Mouse (Mus musculus) neural tube, embryonic 14.5 days (tissue): Measurements from ENCODE around the gene Tap2. TPM values are rescaled to one million over a fixed set of nuclear protein-coding genes. Genes with fewer than 3 reads are reported as not detected.

Experiments
- ATAC-seq: fragments of 200-750 bp; cut with Nextera tagmentation; 2 replicates; pipeline ENCODE4 v1.8.0; 2017; ENCODE audit warnings: low read depth, mild to moderate bottlenecking, moderate TSS enrichment, moderate library complexity
- H3K27ac ChIP-seq: fragments of 300-500 bp; sonication (generic); 2 replicates; pipeline ENCODE4 v1.5.1; 2014; ENCODE audit warnings: low read depth, mild to moderate bottlenecking, control low read depth, low read length, moderate library complexity, mixed read lengths
- H3K27me3 ChIP-seq: fragments of 300-500 bp; sonication (generic); 2 replicates; pipeline ENCODE4 v1.6.1; 2014; ENCODE audit warnings: low read length; ENCODE audit not compliant: control insufficient read depth, insufficient read depth
- H3K36me3 ChIP-seq: fragments of 300-500 bp; sonication (generic); 2 replicates; pipeline ENCODE4 v1.6.1; 2014; ENCODE audit warnings: low read length, mixed read lengths; ENCODE audit not compliant: control insufficient read depth, insufficient read depth
- H3K4me1 ChIP-seq: fragments of 300-500 bp; sonication (generic); 2 replicates; pipeline ENCODE4 v1.6.1; 2014; ENCODE audit warnings: low read length; ENCODE audit not compliant: control insufficient read depth, insufficient read depth
- H3K4me2 ChIP-seq: fragments of 300-500 bp; sonication (generic); 2 replicates; pipeline ENCODE4 v1.6.1; 2014; ENCODE audit warnings: mild to moderate bottlenecking, low read depth, low read length, control low read depth
- H3K4me3 ChIP-seq: fragments of 300-500 bp; sonication (generic); 2 replicates; pipeline ENCODE4 v1.5.1; 2014; ENCODE audit warnings: low read depth, low read length, control low read depth, mixed read lengths
- H3K9ac ChIP-seq: fragments of 300-500 bp; sonication (generic); replicated peaks from 2 replicates; pipeline ENCODE4 v1.6.1; 2014; ENCODE audit warnings: low read depth, mild to moderate bottlenecking, control low read depth, low read length, mixed read lengths
- H3K9me3 ChIP-seq: fragments of 300-500 bp; sonication (generic); 2 replicates; pipeline ENCODE4 v1.6.1; 2016; ENCODE audit warnings: low read length; ENCODE audit not compliant: control insufficient read depth
- WGBS: fragments of 180-500 bp; shearing (Covaris S2); extraction: QIAGEN DNeasy Blood & Tissue Kit; methylation state at CpG from one replicate; pipeline ENCODE4 v1.1.7; 2014; 5-methylcytosine and 5-hydroxymethylcytosine counted together
- polyA plus RNA-seq: library from polyadenylated mRNA; unstranded; fragments of >200 nt; fragmentation: Nextera tagmentation; extraction: Ambion mirVana; gene quantifications from 2 replicates; pipeline ENCODE4 v1.2.1, GENCODE M21; 2014

Gene Tap2
- polyA plus RNA-seq, 1 experiment from 2014 or later, result 0.90 TPM

DNA sequence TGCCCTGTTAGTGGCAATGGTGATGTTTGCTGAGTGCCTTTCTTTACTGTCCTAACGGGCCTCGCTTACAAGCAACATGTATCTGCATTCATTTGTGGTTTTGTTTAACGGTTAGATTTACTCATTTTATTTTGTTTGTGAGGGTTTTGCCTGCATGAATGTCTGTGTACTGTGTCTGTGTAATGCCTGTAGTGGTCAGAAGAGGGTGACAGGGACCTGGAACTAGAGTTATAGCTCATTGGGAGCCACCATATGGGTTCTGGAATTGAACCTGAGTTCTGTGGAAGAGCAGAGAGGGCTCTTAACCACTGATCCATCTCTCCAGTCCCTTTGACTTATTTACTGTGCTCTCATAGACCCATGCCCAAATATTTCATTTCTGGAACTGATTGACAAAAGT lies 43.7 kb downstream of the Tap2 start:
- no peak overlapping the region for H3K27ac ChIP-seq
- no peak for ATAC-seq
- H3K36me3 ChIP-seq, result no peaks in the 10 kb centered on the region
- H3K4me2 ChIP-seq, result no peak overlapping the region
- H3K4me3 ChIP-seq, result no peak overlapping the region
- 84% methylated on average over 3 of the region's 3 CpGs for whole genome bisulfite sequencing
- H3K9ac ChIP-seq, result no peak overlapping the region
- H3K9me3 ChIP-seq, result no peaks in the 10 kb centered on the region
- no peaks in the 10 kb centered on the region for H3K4me1 ChIP-seq
- no peaks in the 10 kb centered on the region for H3K27me3 ChIP-seq

- Histone ChIP-seq H3K27ac (no peak overlapping the region), H3K4me2 (no peak overlapping the region), H3K27me3 (no peaks in the 10 kb centered on the region), H3K4me1 (no peaks in the 10 kb centered on the region), H3K4me3 (no peak overlapping the region), H3K36me3 (no peaks in the 10 kb centered on the region), H3K9ac (no peak overlapping the region), H3K9me3 (no peaks in the 10 kb centered on the region)
- no peak for ATAC-seq
- 62% methylated on average over 2 of the region's 2 CpGs for whole genome bisulfite sequencing
These were observed 45.4 kb downstream of the Tap2 start for GRCm38 (mm10) chr17:34248764-34249163.

DNA sequence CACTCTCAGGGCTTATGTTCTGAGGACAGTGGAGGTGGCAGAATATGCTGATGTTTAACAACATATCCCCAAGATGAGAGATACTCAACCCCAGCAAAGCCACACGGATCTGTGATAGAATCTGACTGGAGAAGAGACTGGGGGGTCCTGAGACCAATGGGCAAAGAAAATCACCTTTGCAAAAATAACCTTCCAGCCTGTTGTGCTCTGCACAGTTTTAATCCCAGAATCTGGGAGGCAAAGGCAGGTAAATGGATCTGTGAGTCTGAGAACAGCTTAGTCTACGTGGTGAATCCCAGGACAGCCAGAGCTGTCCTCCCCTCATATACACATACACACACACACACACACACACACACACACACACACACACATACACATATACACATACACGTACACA lies 46.0 kb downstream of the Tap2 start:
- 41% methylated on average over 3 of the region's 3 CpGs for WGBS
- no peak overlapping the region for H3K27ac ChIP-seq
- H3K4me2 ChIP-seq, result no peak overlapping the region
- H3K27me3 ChIP-seq, result no peaks in the 10 kb centered on the region; the same call in 1 of the 2 replicates
- H3K4me3 ChIP-seq, result no peak overlapping the region
- no peaks in the 10 kb centered on the region for H3K9me3 ChIP-seq
- no peak for ATAC-seq
- no peaks in the 10 kb centered on the region for H3K36me3 ChIP-seq
- H3K9ac ChIP-seq, result no peak overlapping the region
- no peaks in the 10 kb centered on the region for H3K4me1 ChIP-seq

DNA sequence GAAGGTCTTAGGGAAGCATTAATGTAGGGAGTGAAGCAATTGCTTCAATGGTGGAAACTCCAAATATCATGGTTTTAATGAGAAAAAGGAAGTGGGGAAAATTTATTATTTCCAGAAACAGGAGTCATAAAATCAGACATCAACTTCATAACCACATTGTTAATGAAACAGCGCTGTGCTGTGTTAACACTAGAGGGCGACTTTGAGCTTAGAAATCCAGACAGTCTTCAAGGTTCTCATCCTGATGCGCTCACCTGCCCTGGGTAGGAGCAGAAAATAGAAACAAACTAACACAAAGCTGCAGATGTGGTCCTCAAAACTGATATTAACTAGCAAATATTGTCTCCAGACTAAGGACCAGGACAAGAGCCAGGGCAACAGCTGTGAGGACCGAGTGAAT lies 46.6 kb downstream of the Tap2 start:
- no peaks in the 10 kb centered on the region for H3K4me1 ChIP-seq
- ATAC-seq, result no peak
- no peaks in the 10 kb centered on the region for H3K36me3 ChIP-seq
- H3K9ac ChIP-seq, result no peak overlapping the region
- no peak overlapping the region for H3K4me2 ChIP-seq
- H3K4me3 ChIP-seq, result no peak overlapping the region
- H3K27me3 ChIP-seq, result no peaks in the 10 kb centered on the region; the same call in 1 of the 2 replicates
- WGBS, result 23% methylated on average over 4 of the region's 4 CpGs
- H3K9me3 ChIP-seq, result no peaks in the 10 kb centered on the region
- H3K27ac ChIP-seq, result no peak overlapping the region

GRCm38 (mm10) chr17:34251666-34252065 lies 48.3 kb downstream of the Tap2 start:
- H3K36me3 ChIP-seq, result no peaks in the 10 kb centered on the region
- no peak overlapping the region for H3K27ac ChIP-seq
- no peak overlapping the region for H3K9ac ChIP-seq
- 60% methylated on average over 4 of the region's 4 CpGs for WGBS
- H3K4me3 ChIP-seq, result no peak overlapping the region
- no peak overlapping the region for H3K4me2 ChIP-seq
- ATAC-seq, result no peak
- no peaks in the 10 kb centered on the region for H3K4me1 ChIP-seq
- no peaks in the 10 kb centered on the region; the same call in 1 of the 2 replicates for H3K27me3 ChIP-seq
- no peaks in the 10 kb centered on the region for H3K9me3 ChIP-seq

GRCm38 (mm10) chr17:34256501-34256900 lies 53.2 kb downstream of the Tap2 start:
- Histone ChIP-seq H3K4me3 (no peak overlapping the region), H3K27me3 (no peaks in the 10 kb centered on the region; the same call in 1 of the 2 replicates), H3K27ac (no peak overlapping the region), H3K9me3 (no peaks in the 10 kb centered on the region), H3K9ac (no peak overlapping the region), H3K4me1 (no peaks in the 10 kb centered on the region), H3K36me3 (no peaks in the 10 kb centered on the region), H3K4me2 (no peak overlapping the region)
- WGBS, result 90% methylated on average over 5 of the region's 5 CpGs
- ATAC-seq, result no peak

DNA sequence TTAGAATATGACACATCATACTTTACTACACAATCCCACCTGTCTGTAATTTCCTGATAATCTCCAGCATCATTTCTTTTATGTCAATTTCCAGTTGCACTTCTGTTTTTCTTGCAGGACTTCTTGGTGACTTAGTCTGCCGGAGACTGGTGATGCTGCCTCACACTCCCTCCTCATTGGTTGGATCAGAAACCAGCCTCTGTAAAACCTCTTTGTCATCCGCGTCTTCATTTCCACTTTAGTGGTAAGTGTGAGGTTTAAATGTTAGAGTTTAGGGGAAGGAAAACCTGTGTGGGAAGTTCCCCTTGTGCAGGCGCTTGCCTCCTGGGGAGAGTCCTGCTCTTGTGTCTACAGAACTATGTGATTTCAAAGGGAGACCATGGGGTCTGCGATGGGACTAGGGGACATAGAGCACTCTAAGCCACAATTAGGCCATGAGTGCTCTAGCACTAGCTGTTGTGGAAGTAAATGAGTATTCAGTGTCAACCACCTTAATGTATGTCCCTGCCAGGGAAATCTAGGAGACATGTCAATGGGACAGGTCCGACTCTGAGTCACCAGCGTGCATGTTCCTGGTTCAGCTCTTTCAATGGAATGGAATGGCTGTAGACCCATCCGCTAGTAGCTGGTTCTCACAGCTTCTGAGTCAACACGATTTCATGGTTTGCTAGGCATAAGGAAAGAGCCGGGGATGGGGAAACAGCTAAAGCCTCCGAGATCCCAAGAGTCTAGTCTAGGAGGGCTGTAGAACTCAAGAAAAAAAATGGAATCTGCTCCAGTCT lies 54.5 kb downstream of the Tap2 start, which contains the start of gene H2-Ab1:
H2-Ab1 (plus strand) TSS at position 96 of the 782 bp plus-strand sequence.
- Histone ChIP-seq H3K27ac (no peak within 1 kb of the TSS), H3K4me2 (no peak within 1 kb of the TSS), H3K9me3 (no peaks in the 10 kb centered on the region), H3K36me3 (no peaks in the 10 kb centered on the region), H3K27me3 (no peaks in the 10 kb centered on the region; the same call in 1 of the 2 replicates), H3K4me3 (no peak within 1 kb of the TSS), H3K4me1 (no peaks in the 10 kb centered on the region), H3K9ac (no peak within 1 kb of the TSS)
- 78% methylated on average over 11 of the region's 11 CpGs for WGBS
- ATAC-seq, result no peak

GRCm38 (mm10) chr17:34260551-34260950 lies 57.2 kb downstream of the Tap2 start:
- Histone ChIP-seq H3K27ac (no peak overlapping the region), H3K4me3 (no peak overlapping the region), H3K27me3 (peaks cover 9% of the 10 kb centered on the region; the same call in 1 of the 2 replicates), H3K9me3 (no peaks in the 10 kb centered on the region), H3K36me3 (no peaks in the 10 kb centered on the region), H3K4me2 (no peak overlapping the region), H3K9ac (no peak overlapping the region), H3K4me1 (peaks cover 7% of the 10 kb centered on the region; the same call in 1 of the 2 replicates)
- 71% methylated on average over 5 of the region's 5 CpGs for WGBS
- no peak for ATAC-seq

GRCm38 (mm10) chr17:34261502-34261901 lies 58.2 kb downstream of the Tap2 start:
- peak; percentile 80 for ATAC-seq
- Histone ChIP-seq H3K27me3 (peaks cover 9% of the 10 kb centered on the region; the same call in 1 of the 2 replicates), H3K4me1 (peaks cover 7% of the 10 kb centered on the region; the same call in 1 of the 2 replicates), H3K27ac (no peak overlapping the region), H3K9ac (no peak overlapping the region), H3K36me3 (no peaks in the 10 kb centered on the region), H3K4me3 (no peak overlapping the region), H3K9me3 (no peaks in the 10 kb centered on the region), H3K4me2 (no peak overlapping the region)
- WGBS, result 23% methylated on average over 4 of the region's 4 CpGs
